Mouse (Mus musculus): ENCODE measurements around the gene F10.

The F10 gene

DNA sequence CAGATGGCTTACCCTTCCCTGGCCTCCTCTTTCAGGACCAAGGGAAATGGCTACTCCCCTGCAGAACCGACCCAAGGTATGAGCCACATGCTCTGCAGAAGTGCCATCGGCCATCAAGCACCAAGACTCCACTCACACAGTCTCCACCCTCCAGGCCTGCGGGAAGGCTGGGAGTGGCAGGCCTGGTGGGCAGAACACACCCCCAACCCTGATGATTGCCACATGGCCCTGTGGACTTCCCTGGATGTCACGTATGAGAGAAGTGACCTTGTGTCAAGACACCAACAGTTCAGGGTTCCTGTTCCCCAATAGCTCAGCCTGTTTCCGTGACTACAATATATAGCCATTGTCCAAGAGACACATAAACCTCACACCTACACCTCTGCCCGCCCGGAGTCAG, at the start of gene F10:
Gene F10, plus strand, starts transcription at position 294 of the 400 bp plus-strand sequence.
- no peak for DNase-seq (ENCODE audit: low read depth, low spot score)

DNA sequence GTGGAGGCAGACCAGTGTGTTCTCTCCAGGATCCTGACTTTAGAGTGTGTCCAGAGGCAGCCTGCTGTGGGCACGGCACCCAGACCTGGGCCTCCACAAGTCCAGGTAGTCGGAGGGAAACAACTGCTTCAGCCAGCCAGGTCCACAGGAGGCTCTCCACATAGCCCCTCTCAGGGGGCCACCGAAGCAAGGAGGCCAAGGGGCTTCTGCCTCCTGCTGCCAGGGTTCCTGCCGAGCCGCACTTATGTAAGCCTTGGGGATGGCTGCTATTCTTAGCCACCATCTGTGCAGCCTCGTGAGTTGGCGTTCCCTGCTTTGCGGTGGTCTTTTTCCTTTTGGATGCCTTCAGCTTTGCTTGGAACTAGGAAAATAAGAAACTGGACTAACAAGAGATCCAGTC, 49.5 kb upstream of the F10 start:
- DNase-seq (ENCODE audit: low read depth, low spot score): no peak

DNA sequence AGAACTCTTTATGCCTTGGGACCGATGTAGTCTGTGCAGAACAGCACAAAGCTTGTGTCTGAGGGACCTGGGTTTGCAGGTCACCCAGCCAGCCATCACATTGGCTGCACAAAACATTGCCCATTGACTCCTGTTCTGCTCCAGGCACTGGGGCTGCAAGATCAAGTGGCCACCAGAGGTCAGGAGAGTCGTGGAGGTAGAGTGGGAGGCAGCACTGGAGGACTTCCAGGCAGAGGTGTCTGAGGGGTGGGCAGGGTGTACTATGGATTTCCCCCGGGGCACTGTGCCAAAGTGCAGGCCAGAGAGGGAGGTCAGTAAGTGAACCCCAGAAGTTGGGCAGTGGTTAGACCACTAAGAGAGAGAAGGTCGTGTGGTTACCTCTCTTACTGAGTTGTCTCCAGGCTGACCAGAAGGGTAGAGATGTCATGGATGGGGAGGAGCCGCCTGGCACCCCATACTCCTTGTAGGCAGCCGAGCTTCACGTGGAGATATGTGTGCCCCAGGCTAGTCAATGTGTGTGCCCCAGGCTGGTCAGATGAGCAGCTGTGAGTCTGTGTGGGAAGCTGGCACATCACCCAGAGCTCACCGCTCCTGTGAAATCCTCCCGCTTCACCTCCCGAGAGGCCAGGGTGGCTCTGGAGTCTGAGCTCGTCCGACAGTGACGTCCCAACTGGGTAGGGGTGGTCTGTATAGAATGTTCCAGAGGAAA, 48.2 kb upstream of the F10 start:
- DNase-seq (ENCODE audit: low read depth, low spot score): peak; percentile 62

DNA sequence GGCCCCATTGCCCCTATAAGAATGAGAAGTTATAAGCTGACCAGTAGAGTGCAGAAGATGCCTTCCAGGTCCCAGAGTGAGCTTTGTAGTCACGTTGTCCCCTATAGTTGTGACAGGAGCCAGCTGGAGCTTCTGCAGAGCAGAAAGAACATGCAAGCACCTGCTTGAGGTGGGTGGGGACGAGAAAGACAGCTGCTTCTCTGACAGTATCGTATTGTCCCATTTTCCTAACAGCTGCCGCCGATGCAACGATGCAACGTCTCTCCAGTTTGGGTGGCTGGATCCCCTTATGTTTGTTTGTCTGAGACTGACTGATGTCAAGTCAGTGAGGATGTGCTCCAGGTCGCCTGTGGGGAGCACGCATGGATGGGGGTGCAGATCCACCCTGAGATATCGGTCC, 45.7 kb upstream of the F10 start:
- no peak for DNase-seq (ENCODE audit: low read depth, low spot score)

DNA sequence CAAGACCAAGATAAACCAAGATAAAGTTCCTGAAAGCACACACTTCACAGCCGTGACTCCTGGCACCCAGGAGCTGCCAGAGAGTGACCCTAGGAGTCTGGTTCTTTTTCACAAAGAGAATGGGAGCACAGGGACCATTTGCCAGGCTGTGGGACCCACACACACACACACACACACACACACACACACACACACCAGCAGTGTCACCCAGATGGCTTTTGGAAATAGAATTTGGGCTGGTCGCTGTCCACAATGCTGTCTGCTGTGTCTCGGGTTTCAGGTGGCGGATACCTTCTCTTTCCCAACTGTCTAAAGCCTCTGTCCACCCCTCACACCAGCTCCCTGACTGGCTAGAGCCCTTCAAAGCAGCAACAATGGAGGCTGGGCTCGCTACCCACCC, 42.6 kb upstream of the F10 start:
- DNase-seq (ENCODE audit: low read depth, low spot score): no peak

DNA sequence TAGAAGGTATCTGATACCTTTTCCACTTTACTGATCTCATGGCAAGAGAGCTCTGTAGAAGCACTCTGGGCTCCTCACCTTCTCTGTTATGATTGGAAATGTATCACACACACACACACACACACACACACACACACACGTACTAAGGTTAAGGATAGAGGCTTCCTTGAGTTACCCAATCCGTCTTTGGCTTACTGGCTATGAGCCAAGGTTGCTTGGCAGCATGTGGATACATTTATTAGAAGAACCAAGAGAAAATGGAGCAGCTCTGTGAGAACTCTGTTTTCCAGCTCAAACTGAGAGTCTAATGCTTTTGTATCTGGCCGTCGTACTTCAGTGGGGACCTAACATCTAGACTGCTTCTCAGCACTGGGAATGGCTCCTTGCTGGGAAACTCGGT, 41.6 kb upstream of the F10 start:
- DNase-seq (ENCODE audit: low read depth, low spot score): peak; percentile 77

DNA sequence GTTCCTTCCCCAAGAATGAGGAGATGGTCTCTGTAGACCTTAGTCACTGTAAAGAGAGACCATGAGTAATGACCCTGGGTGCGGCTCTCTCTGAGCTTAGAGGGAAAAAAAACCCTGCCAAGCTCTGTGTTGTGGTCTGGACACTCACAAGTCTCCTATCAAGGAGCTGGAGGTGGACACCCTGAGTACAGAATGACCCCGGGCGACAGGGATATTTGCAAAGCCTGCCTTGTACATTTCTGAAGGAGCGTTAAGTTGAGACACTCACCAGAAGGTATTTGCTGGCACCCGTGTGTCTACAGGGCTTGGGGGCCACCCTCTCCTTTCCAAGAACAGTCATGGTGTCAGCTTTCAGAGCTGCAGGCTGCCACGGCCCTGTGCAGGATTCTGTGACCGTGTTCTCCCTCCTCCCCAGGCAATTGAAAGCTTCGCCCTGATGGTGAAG, 40.3 kb upstream of the F10 start:
- peak; percentile 98 for DNase-seq (ENCODE audit: low read depth, low spot score)

DNA sequence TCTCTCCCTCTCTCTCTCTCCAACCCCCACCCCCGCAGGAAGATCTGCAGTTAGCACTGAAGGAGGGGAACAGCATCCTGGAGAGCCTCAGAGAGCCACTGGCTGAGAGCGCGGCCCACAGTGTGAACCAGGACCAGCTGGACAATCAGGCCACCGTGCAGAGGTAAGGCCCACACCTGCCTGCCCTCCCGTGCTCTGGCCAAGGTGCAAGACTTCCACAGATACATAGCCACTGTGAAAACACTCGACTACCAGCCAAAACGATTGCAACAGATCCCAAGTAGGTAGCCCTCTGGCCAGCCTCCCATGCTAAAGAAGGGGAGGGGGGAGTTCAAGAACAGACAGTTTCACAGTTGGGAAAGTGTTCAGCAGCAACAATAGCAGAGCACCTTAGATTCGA, 38.8 kb upstream of the F10 start:
- DNase-seq (ENCODE audit: low read depth, low spot score): no peak

DNA sequence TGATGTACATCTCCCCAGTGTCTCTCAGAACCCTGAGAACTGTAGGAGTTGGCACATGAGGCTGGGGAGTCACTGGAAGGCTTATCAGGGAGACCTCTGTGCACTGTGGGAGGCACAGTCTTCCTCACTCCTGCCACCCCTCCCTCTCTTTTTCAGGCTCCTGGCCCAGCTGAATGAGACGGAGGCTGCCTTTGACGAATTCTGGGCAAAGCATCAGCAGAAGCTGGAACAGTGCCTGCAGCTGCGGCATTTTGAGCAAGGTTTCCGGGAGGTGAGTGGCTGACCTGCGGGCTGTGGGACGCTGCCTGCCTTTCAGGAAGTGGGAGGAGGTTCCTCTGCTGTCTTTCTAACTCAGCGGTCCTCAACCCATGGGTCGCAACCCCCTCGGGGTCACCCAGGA, 37.3 kb upstream of the F10 start:
- DNase-seq (ENCODE audit: low read depth, low spot score): no peak

DNA sequence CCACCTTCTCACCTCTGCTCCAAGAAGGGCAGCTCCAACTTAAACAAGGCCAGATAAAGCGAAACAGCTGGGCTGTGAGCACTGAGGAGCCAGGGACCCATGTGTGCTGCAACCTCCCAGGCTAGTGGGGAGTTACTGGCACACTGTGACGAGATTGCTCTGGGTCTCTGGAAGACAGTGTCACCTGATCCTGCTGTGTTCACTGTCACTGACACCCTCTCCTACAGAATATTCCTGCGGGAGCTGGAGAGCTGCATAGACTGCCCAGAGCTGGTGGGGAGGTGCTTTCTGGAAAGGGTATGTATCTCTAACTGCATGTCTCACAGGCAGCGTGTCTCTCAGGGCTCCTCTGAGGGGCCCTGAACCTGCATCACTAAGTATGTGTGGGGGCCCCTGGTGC, 29.6 kb upstream of the F10 start:
- no peak for DNase-seq (ENCODE audit: low read depth, low spot score)

DNA sequence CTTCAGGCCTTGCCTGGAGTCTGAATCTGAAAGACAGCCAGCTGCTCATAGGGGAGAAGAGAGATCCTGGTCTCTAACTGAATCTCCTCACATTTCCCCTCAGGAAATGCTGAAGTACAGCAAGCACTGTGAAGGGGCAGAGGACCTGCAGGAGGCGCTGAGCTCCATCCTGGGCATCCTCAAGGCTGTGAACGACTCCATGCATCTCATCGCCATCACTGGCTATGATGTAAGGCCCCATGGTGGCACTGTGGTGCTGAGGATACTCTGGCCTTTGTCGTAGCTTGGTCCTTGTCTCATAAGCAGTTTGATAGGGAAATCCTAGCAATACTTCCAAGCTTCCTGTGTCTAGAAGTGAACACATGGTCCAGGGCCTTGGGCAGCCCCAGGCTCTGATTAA, 26.8 kb upstream of the F10 start:
- DNase-seq (ENCODE audit: low read depth, low spot score): no peak

DNA sequence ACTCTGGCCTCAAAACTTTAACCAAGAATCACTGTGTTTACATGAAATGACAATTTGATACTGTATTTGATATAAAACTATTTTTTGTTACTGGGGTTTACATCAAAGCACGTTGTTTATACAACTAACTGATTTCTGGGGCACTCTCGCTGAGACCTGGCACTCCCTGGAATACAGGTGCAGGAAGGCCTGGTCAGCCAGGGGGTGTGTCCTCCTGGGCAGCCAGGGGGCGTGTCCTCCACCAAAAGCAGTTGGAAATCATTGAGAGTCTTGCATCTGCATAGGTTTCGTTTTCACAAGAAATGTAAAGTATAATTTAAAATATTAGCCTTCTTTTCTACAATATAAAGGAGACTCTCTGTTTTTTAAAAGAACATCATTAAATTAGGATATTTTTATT, 17.5 kb upstream of the F10 start:
- DNase-seq (ENCODE audit: low read depth, low spot score): no peak

DNA sequence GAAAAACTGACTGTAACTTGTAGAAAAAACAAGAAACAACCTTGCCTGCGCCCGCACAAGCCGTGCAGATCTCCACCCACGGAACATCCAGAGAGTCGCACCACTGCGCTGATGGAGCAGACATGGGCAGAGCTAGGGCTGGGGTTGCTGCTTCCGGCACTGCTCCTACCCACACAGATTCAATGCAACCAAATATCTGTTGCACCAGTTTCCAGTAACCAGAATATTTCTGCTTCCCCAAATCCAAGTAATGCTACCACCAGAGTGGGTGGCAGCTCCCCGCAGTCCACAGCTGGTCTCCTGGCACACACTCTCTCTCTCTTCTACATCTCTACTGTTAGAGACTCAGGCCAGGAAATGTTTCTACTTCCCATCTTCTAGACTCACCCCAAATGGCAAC, 15.3 kb upstream of the F10 start:
- DNase-seq (ENCODE audit: low read depth, low spot score): no peak

DNA sequence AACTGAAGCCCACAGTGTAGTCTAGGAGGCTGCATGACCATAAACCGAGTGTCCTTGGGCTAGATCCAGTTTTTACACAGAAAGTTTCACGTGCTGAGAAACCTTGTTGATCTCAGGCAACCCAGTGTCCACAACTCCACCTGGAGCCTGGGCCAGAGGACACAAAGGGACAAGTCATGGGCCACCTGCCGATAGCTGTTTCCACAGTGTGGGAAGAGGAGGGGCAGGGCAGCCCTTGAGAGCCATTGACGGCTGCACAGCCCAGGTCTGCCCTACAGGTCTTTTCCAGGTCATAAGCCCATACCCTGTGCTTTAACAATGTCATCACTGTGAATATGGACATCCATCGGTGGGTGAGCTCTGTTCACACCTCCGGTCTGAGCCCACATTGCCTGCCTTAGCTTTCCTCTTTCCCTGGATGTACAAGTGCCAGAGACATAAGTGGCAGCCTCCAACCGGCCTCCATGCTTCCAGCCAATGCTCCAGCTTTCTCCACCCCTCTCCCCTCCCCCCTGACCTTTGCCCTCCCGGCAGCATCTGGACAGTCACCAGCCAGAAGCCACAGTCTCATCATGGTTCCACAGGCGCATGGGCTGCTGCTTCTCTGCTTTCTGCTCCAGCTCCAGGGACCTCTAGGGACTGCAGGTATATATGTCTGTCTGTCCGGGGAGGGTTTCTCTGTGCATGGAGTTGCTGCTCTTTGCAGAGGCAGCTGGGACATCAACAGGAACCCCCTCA, 11.5 kb upstream of the F10 start, which contains the start of gene F7:
Gene F7, plus strand, starts transcription at position 548 of the 738 bp plus-strand sequence.
- no peak for DNase-seq (ENCODE audit: low read depth, low spot score)

DNA sequence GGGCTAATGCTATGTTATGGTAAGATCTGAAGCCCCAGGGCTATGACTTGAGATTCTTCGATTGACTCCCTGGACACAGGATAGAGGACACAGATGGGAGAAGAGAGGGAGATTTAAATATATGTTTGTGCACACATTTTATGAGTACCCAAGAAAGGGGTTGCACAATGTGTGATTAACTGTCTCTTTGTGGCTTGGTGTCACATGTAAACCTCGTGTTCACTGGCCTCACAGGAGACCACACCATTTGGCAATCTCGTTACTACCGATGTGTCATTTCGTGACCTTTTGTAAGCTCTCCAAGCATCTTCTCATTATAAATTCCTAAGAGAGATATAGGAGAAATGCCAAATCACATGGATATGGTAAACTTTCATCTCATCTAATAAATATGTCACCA, 9.5 kb upstream of the F10 start:
- DNase-seq (ENCODE audit: low read depth, low spot score): no peak

DNA sequence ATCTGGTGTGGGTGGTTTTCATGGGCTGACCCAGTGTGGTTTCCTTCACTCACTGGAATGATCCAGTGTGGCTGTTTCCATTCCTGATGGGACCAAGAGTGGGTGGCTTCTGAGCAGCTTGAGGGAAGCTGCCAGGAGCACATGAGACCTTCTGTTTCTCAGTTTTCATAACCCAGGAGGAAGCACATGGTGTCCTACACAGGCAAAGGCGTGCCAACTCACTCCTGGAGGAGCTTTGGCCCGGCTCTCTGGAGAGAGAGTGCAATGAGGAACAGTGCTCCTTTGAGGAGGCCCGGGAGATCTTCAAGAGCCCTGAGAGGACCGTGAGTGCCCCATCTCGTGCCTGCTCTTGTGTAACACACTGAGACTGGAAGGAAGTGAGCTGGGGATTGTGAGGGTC, 8.6 kb upstream of the F10 start:
- DNase-seq (ENCODE audit: low read depth, low spot score): no peak

DNA sequence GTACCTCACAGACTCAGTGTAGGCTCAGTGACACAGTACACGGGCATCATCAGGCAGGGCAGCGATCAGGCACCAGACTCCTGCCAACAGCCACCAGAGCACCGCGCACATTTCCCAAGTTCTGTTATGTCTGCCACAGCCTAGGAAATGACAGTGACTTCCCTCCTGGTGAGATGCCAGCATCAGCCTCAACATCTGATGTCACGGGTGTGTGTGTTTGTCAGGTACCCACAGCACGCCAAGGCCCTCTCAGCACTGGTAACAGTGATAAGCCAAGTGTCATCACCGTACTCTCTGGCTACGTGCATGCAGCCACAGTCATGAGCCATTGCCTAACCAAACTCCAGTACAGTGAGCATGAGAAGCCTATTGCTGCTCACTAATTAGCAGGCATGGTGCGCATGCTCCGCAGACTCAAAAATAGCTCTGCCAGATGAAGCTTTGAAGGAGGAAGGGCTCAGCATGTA, 729 bp upstream of the F10 start:
- no peak for DNase-seq (ENCODE audit: low read depth, low spot score)

DNA sequence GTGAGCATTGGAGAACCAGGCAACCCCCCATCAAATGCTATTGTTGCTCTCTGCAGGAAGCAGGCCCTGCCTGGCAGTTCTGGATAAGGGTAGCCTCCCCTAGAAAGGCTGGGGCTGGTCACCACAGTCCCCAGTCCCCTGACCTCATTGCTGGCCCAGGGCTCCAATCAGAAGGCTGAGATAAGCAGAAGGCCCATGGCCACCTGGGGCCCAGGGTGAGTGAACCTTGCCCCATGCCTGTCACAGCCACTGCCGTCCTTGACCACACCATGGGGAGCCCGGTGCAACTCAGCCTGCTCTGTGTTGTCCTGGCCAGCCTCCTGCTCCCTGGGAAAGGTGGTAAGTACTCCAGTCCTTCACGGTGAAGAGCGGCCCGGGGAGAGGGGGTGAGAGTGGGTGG, 461 bp downstream of the F10 start:
- DNase-seq (ENCODE audit: low read depth, low spot score): no peak

DNA sequence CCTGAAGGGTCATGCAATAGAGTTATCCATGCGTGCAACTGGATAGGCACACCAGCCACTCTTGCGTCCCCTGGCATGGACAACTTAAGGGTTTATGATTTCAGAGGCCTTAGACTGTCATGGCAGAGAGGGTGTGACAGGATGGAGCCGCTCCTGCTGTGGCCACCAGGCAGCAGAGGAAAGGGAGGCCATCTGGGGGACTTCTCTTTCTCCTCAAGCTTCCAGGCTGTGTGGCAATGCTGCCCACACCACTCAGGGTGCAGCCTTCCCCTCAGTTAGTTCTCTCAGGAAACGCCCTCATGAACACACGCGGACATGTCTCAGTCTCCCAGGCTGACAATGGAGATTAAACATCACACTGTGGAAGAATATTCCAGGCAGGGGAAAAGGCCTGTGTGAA, 1.9 kb downstream of the F10 start:
- DNase-seq (ENCODE audit: low read depth, low spot score): no peak

DNA sequence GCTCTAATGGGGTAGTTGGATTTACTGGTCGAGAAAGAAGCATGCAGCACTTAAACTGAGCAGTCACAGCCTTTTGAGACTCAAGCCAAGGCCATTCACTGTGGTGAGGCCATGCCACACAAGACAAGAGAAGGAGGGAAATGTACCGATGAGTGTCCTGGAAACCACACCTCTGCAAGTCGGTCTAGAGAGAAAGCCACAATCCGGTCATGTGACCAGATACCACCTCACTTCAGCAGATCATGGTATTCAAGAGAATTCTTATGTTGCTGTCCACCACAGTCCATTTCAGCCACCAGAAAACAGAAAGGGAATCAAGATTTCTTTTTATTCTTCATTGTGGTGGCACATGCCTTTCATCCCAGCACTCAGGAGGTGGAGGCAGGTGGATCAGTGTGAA, 4.4 kb downstream of the F10 start:
- no peak for DNase-seq (ENCODE audit: low read depth, low spot score)

DNA sequence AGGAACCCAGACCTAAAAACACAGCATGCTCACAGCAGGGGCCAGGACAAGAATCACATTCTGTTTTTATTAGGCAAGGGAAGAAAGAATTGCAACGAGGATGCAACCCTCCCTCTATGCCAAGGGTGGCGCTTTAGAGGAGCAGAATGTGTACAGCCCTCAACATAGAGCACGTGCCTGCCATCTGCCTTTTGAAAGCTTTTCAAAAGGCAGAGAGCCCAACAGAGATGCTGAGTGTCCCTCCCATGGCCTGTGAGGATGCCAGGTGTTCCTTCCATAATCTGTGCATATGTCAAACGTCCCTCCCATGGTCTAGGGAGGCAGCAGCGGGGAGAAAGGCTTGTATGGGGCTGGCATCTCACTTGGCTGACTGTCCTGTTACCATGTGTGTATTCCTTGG, 10.5 kb downstream of the F10 start:
- no peak for DNase-seq (ENCODE audit: low read depth, low spot score)

DNA sequence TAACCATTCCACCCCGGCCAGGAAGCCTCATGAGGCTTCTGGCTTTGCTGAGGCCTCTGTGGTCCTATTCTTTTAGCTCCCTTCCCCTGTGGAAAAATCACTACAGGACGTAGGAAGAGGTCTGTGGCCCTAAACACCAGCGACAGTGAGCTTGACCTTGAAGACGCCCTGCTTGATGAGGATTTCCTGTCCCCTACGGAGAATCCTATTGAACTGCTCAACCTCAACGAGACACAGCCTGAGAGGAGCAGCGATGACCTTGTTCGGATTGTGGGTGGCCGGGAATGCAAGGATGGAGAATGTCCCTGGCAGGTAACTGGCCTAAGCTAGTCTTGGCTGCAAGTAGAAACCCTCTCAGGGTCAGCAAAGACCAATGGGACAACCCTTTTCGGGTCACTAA, 13.4 kb downstream of the F10 start:
- DNase-seq (ENCODE audit: low read depth, low spot score): no peak

DNA sequence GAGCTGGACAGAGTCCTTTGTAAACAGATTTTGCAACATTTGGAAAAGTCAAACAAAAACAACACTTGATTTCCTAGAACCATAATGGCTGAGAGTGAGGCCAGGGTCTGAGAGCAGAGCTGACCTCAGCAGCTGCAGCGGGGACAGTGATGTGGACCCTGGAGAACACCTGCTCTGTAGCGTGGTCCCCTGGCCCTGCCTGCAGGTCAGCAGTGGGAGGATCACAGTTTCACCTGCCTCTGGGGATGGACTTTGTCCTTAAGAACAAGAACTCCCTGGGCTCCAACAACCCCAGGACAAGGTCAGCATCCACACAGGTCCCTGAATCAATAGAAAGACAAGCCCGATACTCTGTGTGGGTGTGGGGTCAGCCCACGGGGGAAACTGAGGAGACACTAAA, 20.2 kb downstream of the F10 start:
- DNase-seq (ENCODE audit: low read depth, low spot score): no peak
